Mouse (Mus musculus): ENCODE measurements around the gene Hoxa4. TPM values are rescaled to one million over a fixed set of nuclear protein-coding genes. Genes with fewer than 3 reads are reported as not detected.

The Hoxa4 gene
- polyA plus RNA-seq, 2 experiments: 0.14 to 0.26 TPM

- Histone ChIP-seq H3K9me3 (ENCODE audit: control insufficient read depth, low read length) (no peaks in the 10 kb centered on the region), H3K4me3 (ENCODE audit: insufficient read depth in 1 of 2, low read depth in 2 of 2, low read length in 2 of 2) (no peak overlapping the region), H3K36me3 (replicated peaks; ENCODE audit: control insufficient read depth, insufficient read depth, low read depth) (no peaks in the 10 kb centered on the region), H3K4me1 (replicated peaks; ENCODE audit: control insufficient read depth in 2 of 2, insufficient read depth in 2 of 2, low read length in 1 of 2) (no peaks in the 10 kb centered on the region), H3K27ac (no peak overlapping the region), H3K4me2 (ENCODE audit: low read depth) (no peak overlapping the region), H3K9ac (replicated peaks) (no peak overlapping the region), H3K27me3 (ENCODE audit: control insufficient read depth, insufficient read depth, low read length) (peaks cover 97% of the 10 kb centered on the region)
- ATAC-seq (ENCODE audit: insufficient read depth) (no peak), DNase-seq (ENCODE audit: low read depth in 3 of 3, low spot score in 3 of 3) (no peak)
- no peak for TF ChIP-seq CTCF (IDR thresholded peaks at IDR 0.05; ENCODE audit: low read depth)
Measured at GRCm38 (mm10) chr6:52207684-52207976, 16.1 kb upstream of the Hoxa4 start.

GRCm38 (mm10) chr6:52206882-52207683 lies 15.5 kb upstream of the Hoxa4 start:
- no peaks in the 10 kb centered on the region for H3K9me3 ChIP-seq (ENCODE audit: control insufficient read depth, low read length)
- H3K4me2 ChIP-seq (ENCODE audit: low read depth): no peak overlapping the region
- ATAC-seq (ENCODE audit: insufficient read depth): no peak
- no peak overlapping the region for H3K9ac ChIP-seq (replicated peaks)
- TF ChIP-seq CTCF (IDR thresholded peaks at IDR 0.05; ENCODE audit: low read depth) (no peak), EP300 (IDR thresholded peaks at IDR 0.05; ENCODE audit: low read depth) (no peak)
- H3K27ac ChIP-seq: no peak overlapping the region
- no peak overlapping the region for H3K4me3 ChIP-seq (ENCODE audit: insufficient read depth in 1 of 2, low read depth in 2 of 2, low read length in 2 of 2)
- 18% methylated on average over 4 of the region's 4 CpGs for WGBS (ENCODE audit: insufficient replicate concordance)
- H3K36me3 ChIP-seq (replicated peaks; ENCODE audit: control insufficient read depth, insufficient read depth, low read depth): no peaks in the 10 kb centered on the region
- no peaks in the 10 kb centered on the region for H3K4me1 ChIP-seq (replicated peaks; ENCODE audit: control insufficient read depth in 2 of 2, insufficient read depth in 2 of 2, low read length in 1 of 2)
- DNase-seq (ENCODE audit: low read depth in 3 of 3, low spot score in 3 of 3): no peak
- peaks cover 97% of the 10 kb centered on the region for H3K27me3 ChIP-seq (ENCODE audit: control insufficient read depth, insufficient read depth, low read length)

- Histone ChIP-seq H3K4me3 (ENCODE audit: insufficient read depth in 1 of 2, low read depth in 2 of 2, low read length in 2 of 2) (no peak overlapping the region), H3K27ac (no peak overlapping the region), H3K4me1 (replicated peaks; ENCODE audit: control insufficient read depth in 2 of 2, insufficient read depth in 2 of 2, low read length in 1 of 2) (no peaks in the 10 kb centered on the region), H3K9ac (replicated peaks) (no peak overlapping the region), H3K27me3 (ENCODE audit: control insufficient read depth, insufficient read depth, low read length) (peaks cover 96% of the 10 kb centered on the region), H3K9me3 (ENCODE audit: control insufficient read depth, low read length) (no peaks in the 10 kb centered on the region), H3K4me2 (ENCODE audit: low read depth) (no peak overlapping the region), H3K36me3 (replicated peaks; ENCODE audit: control insufficient read depth, insufficient read depth, low read depth) (no peaks in the 10 kb centered on the region)
- DNase-seq (ENCODE audit: low read depth in 3 of 3, low spot score in 3 of 3): no peak
- TF ChIP-seq CTCF (IDR thresholded peaks at IDR 0.05; ENCODE audit: low read depth): no peak
- ATAC-seq (ENCODE audit: insufficient read depth): no peak
- 18% methylated on average over 55 of the region's 55 CpGs for WGBS (ENCODE audit: insufficient replicate concordance)
Measured at GRCm38 (mm10) chr6:52205638-52206621, 14.4 kb upstream of the Hoxa4 start.

- TF ChIP-seq EP300 (IDR thresholded peaks at IDR 0.05; ENCODE audit: low read depth): no peak
- no peak for TF ChIP-seq CTCF (IDR thresholded peaks at IDR 0.05; ENCODE audit: low read depth)
- Histone ChIP-seq H3K27me3 (ENCODE audit: control insufficient read depth, insufficient read depth, low read length) (peaks cover 97% of the 10 kb centered on the region), H3K4me2 (ENCODE audit: low read depth) (no peak overlapping the region), H3K4me3 (ENCODE audit: insufficient read depth in 1 of 2, low read depth in 2 of 2, low read length in 2 of 2) (no peak overlapping the region), H3K9ac (replicated peaks) (no peak overlapping the region), H3K4me1 (replicated peaks; ENCODE audit: control insufficient read depth in 2 of 2, insufficient read depth in 2 of 2, low read length in 1 of 2) (no peaks in the 10 kb centered on the region), H3K9me3 (ENCODE audit: control insufficient read depth, low read length) (no peaks in the 10 kb centered on the region), H3K27ac (no peak overlapping the region), H3K36me3 (replicated peaks; ENCODE audit: control insufficient read depth, insufficient read depth, low read depth) (no peaks in the 10 kb centered on the region)
- ATAC-seq (ENCODE audit: insufficient read depth): no peak
- 18% methylated on average over 14 of the region's 14 CpGs for WGBS (ENCODE audit: insufficient replicate concordance)
- DNase-seq (ENCODE audit: low read depth in 3 of 3, low spot score in 3 of 3): no peak
Measured at GRCm38 (mm10) chr6:52205221-52205620, 13.7 kb upstream of the Hoxa4 start.
